Mouse (Mus musculus) lung, embryonic 14.5 days (tissue): ENCODE data around the gene Spen. TPM values are rescaled to one million over a fixed set of nuclear protein-coding genes. Genes with fewer than 3 reads are reported as not detected.

Experiments used
- ATAC-seq: fragments of 200-750 bp; cut with Nextera tagmentation; 2 replicates; pipeline ENCODE4 v1.8.0; 2017; ENCODE audit warnings: mild to moderate bottlenecking, moderate TSS enrichment, moderate library complexity; ENCODE audit not compliant: insufficient read depth
- DNase-seq: peaks from one replicate; pipeline ENCODE4 v3.0.0-alpha.2; 2015
- H3K27ac ChIP-seq: fragments of 300-500 bp; sonication (generic); 2 replicates; pipeline ENCODE4 v1.5.1; 2014; ENCODE audit warnings: low read depth, mild to moderate bottlenecking, moderate library complexity
- H3K27me3 ChIP-seq: fragments of 300-500 bp; sonication (generic); 2 replicates; pipeline ENCODE4 v1.6.1; 2014; ENCODE audit warnings: low read length, control low read depth; ENCODE audit not compliant: insufficient read depth
- H3K36me3 ChIP-seq: fragments of 300-500 bp; sonication (generic); 2 replicates; pipeline ENCODE4 v1.6.1; 2014; ENCODE audit warnings: control low read depth; ENCODE audit not compliant: insufficient read depth
- H3K4me1 ChIP-seq: fragments of 300-500 bp; sonication (generic); 2 replicates; pipeline ENCODE4 v1.6.1; 2014; ENCODE audit warnings: antibody characterized with exemption, control low read depth; ENCODE audit not compliant: insufficient read depth
- H3K4me2 ChIP-seq: fragments of 300-500 bp; sonication (generic); 2 replicates; pipeline ENCODE4 v1.6.1; 2014; ENCODE audit warnings: mild to moderate bottlenecking
- H3K4me3 ChIP-seq: fragments of 300-500 bp; sonication (generic); 2 replicates; pipeline ENCODE4 v1.5.1; 2014; ENCODE audit warnings: low read depth, low read length
- H3K9ac ChIP-seq: fragments of 300-500 bp; sonication (generic); 2 replicates; pipeline ENCODE4 v1.6.1; 2014
- H3K9me3 ChIP-seq: fragments of 300-500 bp; sonication (generic); 2 replicates; pipeline ENCODE4 v1.6.1; 2016; ENCODE audit warnings: low read depth, low read length, control low read depth
- CTCF ChIP-seq: IDR thresholded peaks from 2 replicates; pipeline ENCODE4 v1.5.1; 2016; ENCODE audit warnings: antibody characterized with exemption, low read depth
- WGBS: fragments of 180-500 bp; shearing (Covaris S2); extraction: QIAGEN DNeasy Blood & Tissue Kit; methylation state at CpG from one replicate; pipeline ENCODE4 v1.1.7; 2014; 5-methylcytosine and 5-hydroxymethylcytosine counted together
- polyA plus RNA-seq: library from polyadenylated mRNA; unstranded; fragments of >200 nt; fragmentation: Nextera tagmentation; extraction: Ambion mirVana; gene quantifications from 2 replicates; pipeline ENCODE4 v1.2.1, GENCODE M21; 2014

Spen gene
- polyA plus RNA-seq, 1 experiment from 2014 or later: 15.4 TPM

DNA sequence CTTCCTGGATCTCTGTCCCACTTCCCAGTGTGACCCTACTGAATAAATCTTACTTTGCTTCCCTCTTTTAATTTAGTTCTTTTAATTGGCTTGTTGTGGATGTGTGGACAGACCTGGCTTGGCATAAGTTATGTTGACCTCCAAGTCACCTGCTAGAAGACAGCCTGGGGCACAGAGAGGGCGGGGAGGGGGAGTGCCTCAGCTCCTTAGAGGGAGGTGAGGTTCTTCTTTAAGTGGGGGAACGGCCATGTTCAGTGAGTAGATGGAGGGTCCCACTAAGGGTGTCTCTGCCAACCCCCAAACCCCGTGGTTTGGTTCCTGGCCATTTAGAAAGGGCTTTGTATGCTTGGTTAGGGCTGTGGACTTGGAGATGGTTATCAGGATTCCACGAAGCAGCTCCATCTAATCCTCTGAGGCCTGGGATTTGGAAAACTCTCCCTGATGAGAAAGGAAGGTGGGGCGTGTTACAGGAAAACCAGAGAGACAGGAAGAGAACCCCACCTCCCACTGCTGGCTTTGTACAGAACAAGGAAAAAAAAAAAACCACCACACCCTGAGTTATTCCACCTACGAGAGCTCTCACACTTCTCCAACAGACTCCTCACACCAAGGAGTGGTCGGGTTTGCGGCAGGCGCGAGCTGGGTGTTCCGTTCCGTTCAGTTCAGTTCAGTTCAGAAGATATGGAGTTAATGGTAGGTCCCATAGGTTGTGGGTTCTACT is 99.2 kb downstream of the Spen start:
- Histone ChIP-seq H3K4me1 (no peaks in the 10 kb centered on the region), H3K36me3 (no peaks in the 10 kb centered on the region), H3K9me3 (no peaks in the 10 kb centered on the region), H3K4me2 (no peak overlapping the region), H3K27me3 (no peaks in the 10 kb centered on the region), H3K9ac (no peak overlapping the region), H3K4me3 (no peak overlapping the region), H3K27ac (no peak overlapping the region)
- no peak for ATAC-seq
- no peak for TF ChIP-seq CTCF
- DNase-seq: no peak
- WGBS: 78% methylated on average over 12 of the region's 12 CpGs

DNA sequence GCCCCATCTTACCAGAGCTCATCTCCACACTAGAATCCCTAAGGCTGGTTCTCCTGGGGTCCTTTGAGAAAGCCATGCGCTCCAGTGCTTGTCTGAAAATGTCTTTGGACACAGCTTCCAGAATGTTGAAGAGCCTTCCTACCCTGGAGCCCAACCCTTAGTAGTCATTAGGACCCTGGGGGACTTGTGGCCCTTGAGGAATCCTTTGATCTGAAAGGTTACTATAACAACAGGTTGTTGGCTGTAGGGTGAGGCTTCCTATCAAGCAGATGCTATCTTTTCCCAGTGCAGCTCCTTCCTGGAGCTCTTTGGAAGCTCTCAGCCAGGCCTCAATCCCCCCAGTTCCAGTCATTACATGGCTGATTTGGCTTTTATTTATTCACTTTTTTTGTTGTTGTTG is 102.4 kb downstream of the Spen start, which contains the start of gene Srarp:
Srarp (minus strand) TSS at position 132 of the 400 bp plus-strand sequence.
- Histone ChIP-seq H3K4me3 (no peak within 1 kb of the TSS), H3K9ac (no peak within 1 kb of the TSS), H3K4me1 (no peaks in the 10 kb centered on the region), H3K27me3 (no peaks in the 10 kb centered on the region), H3K36me3 (no peaks in the 10 kb centered on the region), H3K4me2 (no peak within 1 kb of the TSS), H3K9me3 (no peaks in the 10 kb centered on the region), H3K27ac (no peak within 1 kb of the TSS)
- ATAC-seq (no peak), DNase-seq (no peak)
- WGBS: 60% methylated on average over 1 of the region's 1 CpGs
- no peak for TF ChIP-seq CTCF

DNA sequence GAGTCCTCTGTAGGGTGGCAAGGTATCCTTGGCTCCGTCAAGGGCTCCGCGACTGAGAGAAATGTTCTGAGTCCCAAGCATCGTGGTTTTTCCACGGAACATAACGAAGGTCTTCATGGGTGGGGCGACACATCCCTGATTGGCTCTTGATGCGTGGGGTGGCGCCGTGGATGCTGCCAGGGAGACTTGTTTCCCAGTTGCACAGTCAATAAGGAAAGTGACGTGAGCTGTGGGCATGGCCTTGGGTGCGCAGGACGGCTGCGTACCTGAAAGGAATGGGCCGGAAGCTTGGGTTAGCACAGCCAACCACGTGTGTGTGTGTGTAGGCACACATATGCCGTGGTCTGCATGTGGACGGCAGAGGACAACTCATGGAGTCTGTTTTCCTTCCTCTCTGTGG is 105.2 kb downstream of the Spen start:
- Histone ChIP-seq H3K36me3 (no peaks in the 10 kb centered on the region), H3K27ac (no peak overlapping the region), H3K4me2 (no peak overlapping the region), H3K9me3 (no peaks in the 10 kb centered on the region), H3K27me3 (no peaks in the 10 kb centered on the region), H3K4me3 (no peak overlapping the region), H3K9ac (no peak overlapping the region), H3K4me1 (no peaks in the 10 kb centered on the region)
- 78% methylated on average over 18 of the region's 18 CpGs for WGBS
- DNase-seq (no peak), ATAC-seq (no peak)
- no peak for TF ChIP-seq CTCF

DNA sequence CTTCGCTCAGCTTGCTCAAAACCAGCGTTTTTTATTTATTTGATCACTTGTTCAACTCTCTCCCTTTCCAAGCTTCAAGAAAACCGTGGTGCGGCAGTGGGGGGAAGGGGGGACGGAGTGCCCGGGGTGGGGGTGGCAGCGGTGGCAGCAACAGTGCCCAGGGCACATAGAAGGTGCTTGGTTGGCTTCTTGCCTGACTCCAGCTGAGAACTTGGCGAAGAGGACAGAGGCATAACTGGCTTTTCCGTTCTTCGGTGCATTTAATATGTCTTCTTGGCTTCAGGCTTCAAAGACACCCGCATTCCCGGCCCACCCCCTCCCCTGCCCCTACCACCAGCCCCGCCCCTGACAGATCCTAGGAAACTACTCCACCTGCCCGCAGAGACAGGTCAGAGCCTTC is 105.7 kb downstream of the Spen start:
- Histone ChIP-seq H3K36me3 (no peaks in the 10 kb centered on the region), H3K9ac (no peak overlapping the region), H3K9me3 (no peaks in the 10 kb centered on the region), H3K4me3 (no peak overlapping the region), H3K4me1 (0 out of 2 replicates have a peak, but pooled peaks cover under 1% of the 10 kb centered on the region), H3K27me3 (no peaks in the 10 kb centered on the region), H3K4me2 (no peak overlapping the region), H3K27ac (no peak overlapping the region)
- 43% methylated on average over 14 of the region's 14 CpGs for WGBS
- no peak for DNase-seq
- ATAC-seq: no peak
- no peak for TF ChIP-seq CTCF

DNA sequence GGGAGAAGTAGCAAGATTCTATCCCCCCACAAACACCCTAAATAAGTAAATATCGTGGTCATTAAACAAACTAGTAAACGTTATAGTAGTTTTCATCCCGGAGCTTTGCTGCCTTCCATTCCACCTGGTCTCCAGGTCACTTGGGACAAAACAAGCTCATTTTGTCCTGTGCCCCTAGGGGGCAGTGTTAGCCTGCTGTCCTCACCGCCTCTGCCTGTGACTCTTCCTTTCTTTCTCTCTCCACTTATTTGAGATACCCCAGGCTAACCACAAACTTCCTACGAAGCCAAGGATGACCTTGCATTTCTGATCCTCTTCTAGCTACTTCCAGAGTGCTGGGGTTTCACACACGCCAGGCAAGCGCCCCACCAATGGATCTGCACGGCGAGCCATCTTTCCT is 107.4 kb downstream of the Spen start:
- ATAC-seq (no peak), DNase-seq (peak; percentile 83)
- no peaks in the 10 kb centered on the region for H3K27me3 ChIP-seq
- no peak overlapping the region for H3K4me3 ChIP-seq
- H3K27ac ChIP-seq: no peak overlapping the region
- peaks cover 3% of the 10 kb centered on the region; the same call in 1 of the 2 replicates for H3K4me1 ChIP-seq
- H3K9ac ChIP-seq: no peak overlapping the region
- peak; percentile 85 for TF ChIP-seq CTCF
- no peaks in the 10 kb centered on the region for H3K36me3 ChIP-seq
- H3K9me3 ChIP-seq: no peaks in the 10 kb centered on the region
- 40% methylated on average over 9 of the region's 9 CpGs for WGBS
- H3K4me2 ChIP-seq: no peak overlapping the region

DNA sequence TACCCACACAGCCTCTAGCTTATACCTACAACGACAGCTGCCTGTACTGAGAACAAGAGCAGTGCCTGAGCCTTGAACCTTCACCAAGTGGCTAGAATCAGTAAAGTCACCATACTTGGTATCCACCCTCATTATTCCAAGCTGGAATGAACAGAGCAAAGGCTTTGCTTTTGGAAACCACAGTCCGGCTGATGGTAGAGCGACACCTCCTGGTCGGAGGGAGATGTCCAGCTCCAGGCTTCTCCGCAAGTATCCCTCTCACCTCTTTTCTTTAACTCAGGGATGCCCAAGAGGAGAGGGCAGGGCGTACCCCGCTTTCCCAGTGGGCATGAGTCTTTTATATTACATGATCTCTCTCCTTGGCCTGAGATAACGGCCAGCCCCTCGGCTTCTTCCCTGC is 108.5 kb downstream of the Spen start:
- ATAC-seq (no peak), DNase-seq (peak; percentile 65)
- H3K9me3 ChIP-seq: no peaks in the 10 kb centered on the region
- no peaks in the 10 kb centered on the region for H3K27me3 ChIP-seq
- H3K4me2 ChIP-seq: no peak overlapping the region
- no peak overlapping the region for H3K27ac ChIP-seq
- H3K4me3 ChIP-seq: no peak overlapping the region
- no peak overlapping the region for H3K9ac ChIP-seq
- peak; percentile 67 for TF ChIP-seq CTCF
- no peaks in the 10 kb centered on the region for H3K36me3 ChIP-seq
- peaks cover 3% of the 10 kb centered on the region; the same call in 1 of the 2 replicates for H3K4me1 ChIP-seq
- 53% methylated on average over 9 of the region's 9 CpGs for WGBS

DNA sequence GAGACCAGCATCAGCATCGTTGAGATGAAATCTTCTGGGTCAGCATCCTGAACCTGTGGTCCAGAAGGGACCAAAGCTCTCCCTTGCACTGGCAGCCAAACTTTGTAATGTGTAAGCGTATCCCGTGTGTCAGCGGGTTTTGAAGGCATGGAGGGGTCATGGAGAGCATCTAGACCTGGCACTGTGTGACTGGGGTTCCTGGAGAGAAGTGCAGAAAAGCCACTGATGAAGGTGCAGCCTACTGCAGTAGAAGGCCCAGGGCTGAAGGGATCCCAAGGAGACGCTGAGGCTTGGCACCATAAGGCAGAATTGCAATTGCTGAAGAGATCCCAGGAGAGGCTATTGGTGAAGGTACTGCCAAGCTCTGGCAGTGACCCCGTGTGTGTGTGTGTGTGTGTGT is 109.0 kb downstream of the Spen start:
- ATAC-seq: no peak
- H3K27ac ChIP-seq: no peak overlapping the region

More for the DNA sequence above, 109.0 kb downstream of the Spen start:
- Histone ChIP-seq H3K4me1 (peaks cover 3% of the 10 kb centered on the region; the same call in 1 of the 2 replicates), H3K4me3 (no peak overlapping the region), H3K9me3 (no peaks in the 10 kb centered on the region), H3K9ac (no peak overlapping the region), H3K4me2 (no peak overlapping the region), H3K36me3 (no peaks in the 10 kb centered on the region), H3K27me3 (no peaks in the 10 kb centered on the region)
- no peak for DNase-seq
- no peak for TF ChIP-seq CTCF
- 77% methylated on average over 6 of the region's 6 CpGs for WGBS
